Mouse (Mus musculus) liver, adult 2 months (tissue): ENCODE measurements around the gene Evx1. TPM values are rescaled to one million over a fixed set of nuclear protein-coding genes. Genes with fewer than 3 reads are reported as not detected.

ENCODE experiments used
- DNase-seq: peaks from one replicate; pipeline ENCODE4 v3.0.0-alpha.2; 2011; ENCODE audit warnings: low read depth, low spot score; ENCODE audit errors: extremely low read depth
- H3K27ac ChIP-seq: fragments of 200-500 bp; replicated peaks from 2 replicates; pipeline ENCODE4 v1.5.1; 2012; ENCODE audit warnings: low read depth, mild to moderate bottlenecking, control low read depth, inconsistent platforms, low read length; ENCODE audit not compliant: insufficient read depth
- H3K27me3 ChIP-seq: fragments of 200-500 bp; 2 replicates; pipeline ENCODE4 v1.6.1; 2012; ENCODE audit warnings: mild to moderate bottlenecking, moderate library complexity, low read length, inconsistent platforms; ENCODE audit not compliant: control insufficient read depth, insufficient read depth
- H3K36me3 ChIP-seq: fragments of 200-500 bp; 2 replicates; pipeline ENCODE4 v1.6.1; 2012; ENCODE audit warnings: low read length, inconsistent platforms; ENCODE audit not compliant: control insufficient read depth, insufficient read depth
- H3K4me1 ChIP-seq: fragments of 200-500 bp; 2 replicates; pipeline ENCODE4 v1.6.1; 2011; ENCODE audit warnings: low read length; ENCODE audit not compliant: control insufficient read depth, insufficient read depth
- H3K4me3 ChIP-seq: fragments of 200-500 bp; 2 replicates; pipeline ENCODE4 v1.5.1; 2011; ENCODE audit warnings: low read depth, mild to moderate bottlenecking, control low read depth, low read length, moderate library complexity; ENCODE audit not compliant: insufficient read depth
- H3K79me2 ChIP-seq: fragments of 200-500 bp; 2 replicates; pipeline ENCODE4 v1.6.1; 2012; ENCODE audit warnings: inconsistent platforms, mild to moderate bottlenecking, low read length, moderate library complexity; ENCODE audit not compliant: control insufficient read depth, insufficient read depth
- H3K9ac ChIP-seq: fragments of 200-500 bp; 2 replicates; pipeline ENCODE4 v1.6.1; 2012; ENCODE audit warnings: low read depth, mild to moderate bottlenecking, control low read depth, inconsistent platforms, low read length
- CTCF ChIP-seq: fragments of 200-500 bp; IDR thresholded peaks from 2 replicates; pipeline ENCODE4 v1.5.1; 2011; ENCODE audit warnings: low read depth, low read length, control low read depth
- POLR2A ChIP-seq: fragments of 200-500 bp; IDR thresholded peaks from 2 replicates; pipeline ENCODE4 v1.6.1; 2011; ENCODE audit warnings: low read length, control low read depth; ENCODE audit not compliant: insufficient read depth; ENCODE audit errors: extremely low read depth
- WGBS: fragments of 180-500 bp; shearing (Covaris S2); methylation state at CpG from one replicate; pipeline ENCODE4 v1.1.7; 2018; 5-methylcytosine and 5-hydroxymethylcytosine counted together
- polyA plus RNA-seq: library from polyadenylated mRNA; depleted of rRNA; stranded (reverse); fragments of >200 nt; gene quantifications from 2 replicates; pipeline ENCODE4 v1.2.3, GENCODE M21; 2012
- total RNA-seq: library from RNA; depleted of rRNA; stranded (reverse); fragments of >200 nt; gene quantifications from 2 replicates; pipeline ENCODE4 v1.2.3, GENCODE M21; 2014

The Evx1 gene
- total and polyA plus RNA-seq, 2 experiments = not detected

- Histone ChIP-seq H3K9ac (no peak overlapping the region), H3K36me3 (no peaks in the 10 kb centered on the region), H3K4me3 (no peak overlapping the region), H3K79me2 (no peaks in the 10 kb centered on the region), H3K4me1 (0 out of 2 replicates have a peak, but pooled peaks cover 4% of the 10 kb centered on the region), H3K27me3 (peaks cover 27% of the 10 kb centered on the region; the same call in 1 of the 2 replicates), H3K27ac (no peak overlapping the region)
- TF ChIP-seq CTCF (no peak), POLR2A (no peak)
- 30% methylated on average over 22 of the region's 22 CpGs for WGBS
- no peak for DNase-seq
Measured at GRCm38 (mm10) chr6:52272766-52273655, 40.3 kb upstream of the Evx1 start.

DNA sequence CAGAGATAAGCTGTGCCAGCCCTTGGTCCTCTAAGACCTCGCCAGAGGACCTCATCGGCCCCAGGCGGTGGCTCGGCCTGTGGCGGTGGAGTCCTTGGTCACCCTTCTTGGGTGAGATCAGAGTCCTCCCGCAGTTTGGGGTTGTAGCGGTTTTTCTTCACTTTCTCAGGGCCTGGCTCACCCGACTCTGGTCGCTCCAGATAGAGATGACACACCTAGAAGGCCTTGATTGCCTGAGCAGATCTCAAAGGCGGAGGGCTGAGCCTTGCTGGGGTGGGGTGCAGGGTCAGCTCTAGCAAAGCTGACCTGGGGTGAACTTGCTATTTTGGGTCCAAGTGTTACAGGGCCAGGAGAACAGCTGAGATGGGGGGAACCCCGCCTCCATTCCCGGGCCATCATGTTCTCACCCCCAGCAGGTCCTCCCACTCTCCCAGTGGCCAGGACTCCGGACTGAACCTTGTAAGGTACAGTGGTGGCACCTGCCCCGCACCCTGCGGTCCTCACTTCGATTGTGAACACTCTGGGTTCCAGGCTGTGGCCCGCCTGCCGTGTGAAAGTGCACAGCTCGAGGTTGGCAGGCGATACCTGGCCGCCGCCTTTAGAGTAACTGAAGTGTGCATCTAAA is 39.5 kb upstream of the Evx1 start:
- peaks cover 24% of the 10 kb centered on the region; the same call in 1 of the 2 replicates for H3K27me3 ChIP-seq
- 0 out of 2 replicates have a peak, but pooled peaks cover 4% of the 10 kb centered on the region for H3K4me1 ChIP-seq
- H3K9ac ChIP-seq = no peak overlapping the region
- no peak overlapping the region for H3K4me3 ChIP-seq
- no peak overlapping the region for H3K27ac ChIP-seq
- no peak for TF ChIP-seq POLR2A
- TF ChIP-seq CTCF = no peak
- 11% methylated on average over 22 of the region's 22 CpGs for WGBS
- no peaks in the 10 kb centered on the region for H3K79me2 ChIP-seq
- no peaks in the 10 kb centered on the region for H3K36me3 ChIP-seq
- no peak for DNase-seq

DNA sequence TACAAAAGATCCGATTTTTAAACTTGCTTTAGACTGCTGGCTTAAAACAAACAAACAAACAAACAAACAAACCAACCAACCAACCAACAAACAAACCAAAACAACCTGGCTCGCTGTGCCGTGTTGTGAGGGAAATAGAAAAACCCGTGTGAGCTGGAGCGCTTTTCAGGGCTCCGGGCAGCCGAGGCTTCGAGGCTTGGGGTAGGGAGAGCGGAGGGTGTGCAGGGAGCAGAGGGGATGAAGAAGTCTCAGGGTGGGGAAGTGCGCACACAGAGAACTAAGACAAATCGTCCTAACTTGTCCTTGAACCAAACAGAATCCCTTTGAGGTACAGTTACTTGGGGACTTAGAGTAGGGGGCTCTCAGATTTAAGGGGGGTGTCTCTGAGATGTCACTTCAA is 38.7 kb upstream of the Evx1 start:
- H3K36me3 ChIP-seq = no peaks in the 10 kb centered on the region
- no peak for DNase-seq
- no peak overlapping the region for H3K9ac ChIP-seq
- H3K79me2 ChIP-seq = no peaks in the 10 kb centered on the region
- H3K4me3 ChIP-seq = no peak overlapping the region
- H3K27me3 ChIP-seq = peaks cover 22% of the 10 kb centered on the region; the same call in 1 of the 2 replicates
- H3K27ac ChIP-seq = no peak overlapping the region
- 18% methylated on average over 11 of the region's 11 CpGs for WGBS
- TF ChIP-seq CTCF (no peak), POLR2A (no peak)
- 0 out of 2 replicates have a peak, but pooled peaks cover 4% of the 10 kb centered on the region for H3K4me1 ChIP-seq

GRCm38 (mm10) chr6:52275563-52276280 is 37.6 kb upstream of the Evx1 start:
- H3K9ac ChIP-seq = no peak overlapping the region
- H3K27me3 ChIP-seq = peaks cover 17% of the 10 kb centered on the region; the same call in 1 of the 2 replicates
- 26% methylated on average over 8 of the region's 8 CpGs for WGBS

DNA sequence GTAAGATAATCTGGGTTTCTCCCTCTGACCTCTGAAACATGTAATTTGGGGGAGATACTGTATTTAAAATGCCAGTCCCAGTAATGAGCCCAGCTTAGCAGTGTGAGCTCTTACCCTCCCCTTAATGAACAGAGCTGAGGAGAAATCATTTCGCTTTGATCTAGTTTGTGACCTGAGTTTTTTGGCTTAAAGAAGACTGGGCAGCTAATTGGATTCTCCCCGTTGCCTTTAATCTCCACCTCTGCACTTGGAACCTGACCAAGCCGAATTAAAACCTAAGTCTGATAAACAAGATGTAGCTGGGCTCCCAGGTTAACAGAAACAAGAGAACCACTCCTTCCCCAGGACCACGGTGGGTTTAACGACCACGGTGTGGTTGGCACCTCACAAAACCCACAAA is 36.9 kb upstream of the Evx1 start:
- H3K9ac ChIP-seq = no peak overlapping the region
- no peak for DNase-seq
- WGBS = 8% methylated on average over 6 of the region's 6 CpGs
- no peak for TF ChIP-seq POLR2A
- TF ChIP-seq CTCF = no peak
- no peak overlapping the region for H3K27ac ChIP-seq
- H3K4me3 ChIP-seq = no peak overlapping the region
- H3K36me3 ChIP-seq = no peaks in the 10 kb centered on the region
- H3K79me2 ChIP-seq = no peaks in the 10 kb centered on the region
- no peaks in the 10 kb centered on the region for H3K4me1 ChIP-seq
- peaks cover 17% of the 10 kb centered on the region; the same call in 1 of the 2 replicates for H3K27me3 ChIP-seq

More at GRCm38 (mm10) chr6:52275563-52276280, 37.6 kb upstream of the Evx1 start:
- Histone ChIP-seq H3K4me3 (no peak overlapping the region), H3K79me2 (no peaks in the 10 kb centered on the region), H3K27ac (no peak overlapping the region), H3K36me3 (no peaks in the 10 kb centered on the region), H3K4me1 (0 out of 2 replicates have a peak, but pooled peaks cover 3% of the 10 kb centered on the region)
- DNase-seq = no peak
- TF ChIP-seq POLR2A (no peak), CTCF (no peak)
